Mouse (Mus musculus) brain, embryonic 14.5 days (tissue): Measurements from ENCODE around the gene Camta1. TPM values are rescaled to one million over a fixed set of nuclear protein-coding genes. Genes with fewer than 3 reads are reported as not detected.

ENCODE experiments used
- DNase-seq: peaks from one replicate; pipeline ENCODE4 v3.0.0-alpha.2; 2011; ENCODE audit warnings: low read depth
- CTCF ChIP-seq: fragments of 200-500 bp; IDR thresholded peaks from 2 replicates; pipeline ENCODE4 v1.5.1; 2012; ENCODE audit warnings: inconsistent platforms, mild to moderate bottlenecking, moderate library complexity, borderline replicate concordance; ENCODE audit not compliant: insufficient read depth, insufficient read length; ENCODE audit errors: extremely low read depth
- POLR2A ChIP-seq: fragments of 200-500 bp; IDR thresholded peaks from 2 replicates; pipeline ENCODE4 v1.6.1; 2012; ENCODE audit warnings: mild to moderate bottlenecking, inconsistent platforms, borderline replicate concordance; ENCODE audit not compliant: poor library complexity, insufficient read depth, insufficient read length, severe bottlenecking; ENCODE audit errors: extremely low read depth
- polyA plus RNA-seq: library from polyadenylated mRNA; depleted of rRNA; stranded (reverse); fragments of >200 nt; gene quantifications from 2 replicates; pipeline ENCODE4 v1.2.3, GENCODE M21; 2012

The Camta1 gene
- polyA plus RNA-seq, 1 experiment: 92.9 TPM

GRCm38 (mm10) chr4:151222635-151223034 lies 639.0 kb downstream of the Camta1 start:
- DNase-seq: peak; percentile 79
- TF ChIP-seq CTCF (no peak), POLR2A (no peak)

- TF ChIP-seq CTCF (peak; percentile 39; the same call in 1 of the 2 replicates), POLR2A (no peak)
These were observed 645.0 kb downstream of the Camta1 start for GRCm38 (mm10) chr4:151216553-151217292.

DNA sequence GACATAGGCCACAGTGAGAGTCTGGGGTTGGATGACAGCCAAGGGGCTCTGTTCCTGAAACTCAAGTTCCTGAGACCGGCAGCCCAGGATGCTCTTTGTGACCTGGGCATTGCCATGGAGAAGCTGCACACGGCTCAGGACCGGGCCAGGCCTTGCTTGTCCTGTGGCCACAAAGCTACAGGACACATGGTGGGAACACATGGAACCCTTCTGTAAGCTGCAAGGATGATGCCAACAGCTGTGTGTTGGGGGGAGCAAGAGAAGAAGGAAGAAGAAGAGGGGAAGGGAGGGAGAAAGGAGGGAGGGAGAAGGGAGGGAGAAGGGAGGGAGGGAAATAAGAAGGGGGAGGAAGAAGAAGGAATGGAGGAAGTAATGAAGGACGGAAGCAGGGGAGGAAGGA lies 645.8 kb downstream of the Camta1 start:
- no peak for DNase-seq
- no peak for TF ChIP-seq CTCF
- TF ChIP-seq POLR2A: no peak

More at GRCm38 (mm10) chr4:151216553-151217292, 645.0 kb downstream of the Camta1 start:
- DNase-seq: peak; percentile 87

DNA sequence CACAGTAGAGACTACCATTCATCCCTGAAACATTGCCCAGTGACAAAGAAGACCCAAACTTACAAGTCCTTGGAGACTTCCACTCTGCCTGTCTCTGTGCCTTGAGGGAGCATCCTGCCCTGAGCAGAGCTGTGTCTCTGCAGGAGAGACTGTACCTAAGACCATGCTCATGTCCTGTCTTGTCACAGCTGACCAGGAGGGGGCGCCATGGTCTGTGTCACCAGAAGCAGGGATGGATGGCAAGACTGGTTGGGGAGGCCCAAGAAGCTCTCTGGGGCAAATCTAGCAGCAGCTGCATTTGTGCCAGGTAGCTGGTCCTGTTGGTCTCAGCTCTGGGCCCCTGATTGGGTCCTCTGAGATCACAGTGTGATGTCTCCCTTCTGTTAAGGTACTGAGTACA lies 646.5 kb downstream of the Camta1 start:
- no peak for DNase-seq

GRCm38 (mm10) chr4:151213475-151213874 lies 648.2 kb downstream of the Camta1 start:
- DNase-seq: no peak
- no peak for TF ChIP-seq CTCF
- TF ChIP-seq POLR2A: no peak

More for the DNA sequence above, 646.5 kb downstream of the Camta1 start:
- TF ChIP-seq POLR2A: no peak
- peak; percentile 28; the same call in 1 of the 2 replicates for TF ChIP-seq CTCF

- no peak for DNase-seq
- TF ChIP-seq CTCF: no peak
- TF ChIP-seq POLR2A: no peak
These were observed 649.7 kb downstream of the Camta1 start for GRCm38 (mm10) chr4:151211992-151212391.

DNA sequence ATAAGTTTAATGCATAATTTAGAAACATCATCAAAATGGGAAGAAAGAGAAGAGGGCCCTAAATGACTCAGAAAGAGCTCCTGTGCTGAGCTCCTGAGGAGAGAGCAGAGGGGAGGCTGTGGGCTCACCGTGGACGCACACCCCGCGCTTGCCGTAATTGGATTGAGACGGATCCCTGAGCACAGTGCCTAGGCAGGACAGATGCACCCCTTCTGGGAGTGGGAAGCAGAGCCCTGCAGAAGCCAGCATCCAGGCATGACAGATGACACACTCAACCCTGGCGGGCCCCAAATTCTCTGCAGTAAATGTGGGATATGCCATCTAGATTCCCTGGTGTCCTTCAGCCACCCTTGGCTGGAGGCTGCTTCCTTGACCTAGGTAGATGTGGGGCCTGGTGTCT lies 654.1 kb downstream of the Camta1 start:
- DNase-seq: no peak
- TF ChIP-seq POLR2A (no peak), CTCF (no peak)

DNA sequence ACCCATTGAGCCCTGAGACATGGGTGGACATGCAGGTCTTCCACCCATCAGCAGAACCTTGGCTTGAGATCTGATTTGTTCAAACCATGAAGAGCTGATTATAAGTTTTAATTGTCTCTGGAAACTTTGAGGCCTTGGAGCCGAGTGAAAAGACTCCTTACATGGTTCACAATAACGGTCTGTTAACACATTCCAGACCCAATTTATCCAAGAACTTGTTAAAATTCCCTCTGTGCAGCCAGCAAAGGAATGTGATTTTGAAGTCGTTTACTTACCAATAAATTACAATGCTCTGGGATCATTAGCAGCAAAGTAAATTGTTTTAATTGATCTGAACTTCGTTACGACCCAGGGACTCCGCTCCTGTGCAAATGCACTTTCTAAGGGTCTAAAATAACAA lies 658.8 kb downstream of the Camta1 start:
- peak; percentile 77 for DNase-seq

DNA sequence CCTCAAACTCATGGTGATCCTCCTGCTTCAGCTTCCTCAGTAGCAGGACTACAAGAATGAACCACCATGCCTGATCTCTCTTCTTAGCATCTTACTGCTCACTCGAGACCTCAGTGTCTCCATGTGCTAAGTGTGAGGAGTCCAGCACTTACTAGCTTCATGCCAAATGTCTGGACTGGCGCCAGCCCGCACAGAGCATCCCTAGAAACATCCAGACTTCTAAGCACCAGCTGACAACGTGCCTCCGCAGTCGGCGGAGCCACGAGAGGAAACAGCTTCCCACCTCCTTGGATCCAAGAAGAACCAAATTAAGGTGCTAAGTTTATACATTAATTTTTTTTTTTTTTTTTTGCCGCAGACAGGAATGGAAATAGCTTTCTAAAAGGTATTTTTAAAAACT lies 661.4 kb downstream of the Camta1 start:
- DNase-seq: no peak
- TF ChIP-seq POLR2A: no peak
- no peak for TF ChIP-seq CTCF

More for the DNA sequence above, 658.8 kb downstream of the Camta1 start:
- TF ChIP-seq CTCF: no peak

DNA sequence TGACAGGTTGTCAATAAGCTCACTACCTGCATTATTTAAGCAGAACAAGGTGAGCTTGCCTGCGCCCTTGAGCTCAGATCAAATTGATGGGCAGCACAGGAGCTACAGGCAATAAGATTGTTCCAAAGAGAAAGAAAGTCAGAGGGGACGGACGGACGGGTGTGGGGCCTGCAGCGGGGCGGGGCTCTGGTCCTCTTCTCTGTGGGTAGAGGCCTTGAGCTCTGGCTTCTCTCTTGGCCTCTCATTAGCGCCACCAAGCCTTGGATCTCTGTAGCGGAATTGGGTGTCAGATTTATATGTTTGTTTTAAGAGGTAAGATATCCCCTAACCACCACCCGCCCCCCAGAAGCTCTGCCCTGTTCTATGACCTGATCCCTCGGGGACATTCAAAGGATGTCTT lies 666.5 kb downstream of the Camta1 start:
- TF ChIP-seq POLR2A (no peak), CTCF (no peak)

DNA sequence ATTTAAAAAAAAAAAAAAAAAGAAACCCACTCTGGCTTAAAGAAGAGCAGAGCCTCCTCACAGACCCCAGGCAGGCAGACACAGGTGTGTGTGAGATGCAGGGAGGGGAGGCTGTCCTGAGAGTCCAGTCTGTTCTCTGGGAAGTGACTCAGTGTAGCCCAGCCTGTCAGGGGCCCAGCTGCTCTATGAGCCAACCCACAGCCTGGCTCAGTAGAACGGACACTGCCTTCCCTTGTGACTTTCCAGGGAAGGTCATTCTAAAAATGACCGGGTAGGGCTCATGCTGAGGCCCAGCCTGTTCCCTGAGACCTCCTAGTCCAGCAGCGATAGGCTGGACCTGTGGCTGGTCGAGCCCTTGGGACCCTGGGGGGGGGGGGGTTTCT lies 667.0 kb downstream of the Camta1 start:
- DNase-seq: no peak
- TF ChIP-seq CTCF (no peak), POLR2A (no peak)

More for the DNA sequence above, 666.5 kb downstream of the Camta1 start:
- DNase-seq: no peak

DNA sequence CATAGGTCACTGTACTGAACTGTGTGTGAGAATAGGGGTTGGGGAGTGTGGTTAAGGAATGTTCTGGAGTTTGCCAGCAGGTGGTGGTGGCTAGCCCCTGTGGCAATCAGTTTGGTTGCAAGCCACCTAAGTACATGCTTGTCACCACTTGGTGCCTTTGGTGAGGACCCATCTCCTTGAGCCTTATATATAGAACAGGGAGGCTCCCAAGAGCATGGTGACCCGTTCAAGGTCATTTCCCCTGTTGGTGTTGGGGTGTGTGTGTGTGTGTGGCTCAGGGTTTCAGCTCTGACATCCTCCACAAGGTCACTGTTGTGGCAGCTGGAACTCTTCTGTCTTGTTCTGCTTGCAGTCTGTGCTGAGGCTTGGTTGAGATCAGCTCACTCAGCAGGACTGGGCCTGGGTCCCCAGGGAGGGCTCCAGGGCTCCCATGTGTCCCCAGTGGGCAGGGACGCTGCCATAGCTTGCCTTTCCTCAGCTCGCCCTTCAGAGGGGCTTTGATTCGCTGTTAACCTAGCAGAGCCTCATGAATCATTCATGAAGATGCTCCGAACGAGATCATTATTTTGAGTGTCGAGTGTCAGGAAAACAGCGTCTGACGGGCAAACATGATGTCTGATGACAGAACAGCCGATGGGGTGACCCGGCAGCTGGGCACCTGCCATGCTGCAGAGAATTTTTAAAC lies 667.5 kb downstream of the Camta1 start:
- TF ChIP-seq POLR2A (no peak), CTCF (no peak)
- peak; percentile 81 for DNase-seq

DNA sequence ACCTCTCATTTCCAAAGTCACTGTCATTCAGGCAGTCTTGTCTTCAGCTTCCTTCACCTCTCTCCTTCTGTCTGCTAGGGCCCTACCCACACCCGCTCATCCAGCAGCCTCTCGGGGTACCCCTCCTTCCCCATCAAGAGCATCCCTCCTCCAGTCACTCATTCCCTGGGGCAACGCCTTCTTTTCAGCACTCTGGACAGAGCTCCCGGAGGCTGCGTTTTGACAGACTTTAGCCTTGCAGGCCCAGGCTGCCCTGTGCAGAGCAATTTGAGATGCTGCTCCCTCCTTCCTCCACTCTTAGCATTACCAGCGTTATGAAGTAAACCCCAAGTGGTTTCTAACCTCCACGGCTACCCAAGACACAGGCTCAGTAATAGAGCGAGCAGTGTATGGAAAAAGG lies 675.2 kb downstream of the Camta1 start:
- TF ChIP-seq CTCF (no peak), POLR2A (no peak)
- peak; percentile 68 for DNase-seq
